Mouse (Mus musculus): ENCODE measurements at regions not wholly inside any gene's neighbourhood (a gene's known extent, or its start where the extent isn't known, plus 50 kb on each side); places are given as distances from the start of the nearest gene placed in this dataset.

GRCm38 (mm10) chr11:109088488-109089252 lies 55.5 kb downstream of the E030025P04Rik start:
- DNase-seq (ENCODE audit: low read depth, low spot score) = no peak

- no peak for DNase-seq (ENCODE audit: low read depth, low spot score)
Measured at GRCm38 (mm10) chr11:109081957-109082356, 62.2 kb downstream of the E030025P04Rik start.

- DNase-seq (ENCODE audit: low read depth, low spot score) = no peak
Measured at GRCm38 (mm10) chr11:109081454-109081853, 62.7 kb downstream of the E030025P04Rik start.

- DNase-seq (ENCODE audit: low read depth, low spot score) = no peak
Measured at GRCm38 (mm10) chr11:109080847-109081415, 63.2 kb downstream of the E030025P04Rik start.

- no peak for DNase-seq (ENCODE audit: low read depth, low spot score)
Measured at GRCm38 (mm10) chr11:109079466-109079865, 64.7 kb downstream of the E030025P04Rik start.

GRCm38 (mm10) chr11:109076587-109077417 lies 67.4 kb downstream of the E030025P04Rik start:
- no peak for DNase-seq (ENCODE audit: low read depth, low spot score)

- DNase-seq (ENCODE audit: low read depth, low spot score) = no peak
Measured at GRCm38 (mm10) chr11:109071340-109071739, 72.8 kb downstream of the E030025P04Rik start.

- no peak for DNase-seq (ENCODE audit: low read depth, low spot score)
Measured at GRCm38 (mm10) chr11:109070412-109070811, 73.8 kb downstream of the E030025P04Rik start.

- no peak for DNase-seq (ENCODE audit: low read depth, low spot score)
Measured at GRCm38 (mm10) chr11:109069326-109069709, 74.9 kb downstream of the E030025P04Rik start.

- DNase-seq (ENCODE audit: low read depth, low spot score) = peak; percentile 9
Measured at GRCm38 (mm10) chr11:109068371-109069325, 75.5 kb downstream of the E030025P04Rik start.

GRCm38 (mm10) chr11:109067733-109068132 lies 76.4 kb downstream of the E030025P04Rik start:
- DNase-seq (ENCODE audit: low read depth, low spot score) = no peak

GRCm38 (mm10) chr11:109061971-109062370 lies 82.2 kb downstream of the E030025P04Rik start:
- DNase-seq (ENCODE audit: low read depth, low spot score) = no peak

GRCm38 (mm10) chr11:109060527-109060908 lies 83.7 kb downstream of the E030025P04Rik start:
- DNase-seq (ENCODE audit: low read depth, low spot score) = no peak

- no peak for DNase-seq (ENCODE audit: low read depth, low spot score)
Measured at GRCm38 (mm10) chr11:109059863-109060526, 84.2 kb downstream of the E030025P04Rik start.

GRCm38 (mm10) chr11:109058021-109058420 lies 86.1 kb downstream of the E030025P04Rik start:
- DNase-seq (ENCODE audit: low read depth, low spot score) = no peak

GRCm38 (mm10) chr11:109048257-109049101 lies 95.7 kb downstream of the E030025P04Rik start:
- no peak for DNase-seq (ENCODE audit: low read depth, low spot score)

GRCm38 (mm10) chr11:109047483-109048110 lies 96.6 kb downstream of the E030025P04Rik start:
- DNase-seq (ENCODE audit: low read depth, low spot score) = no peak

GRCm38 (mm10) chr11:109046446-109046845 lies 97.7 kb downstream of the E030025P04Rik start:
- no peak for DNase-seq (ENCODE audit: low read depth, low spot score)

- DNase-seq (ENCODE audit: low read depth, low spot score) = no peak
Measured at GRCm38 (mm10) chr11:109040519-109040916, 103.7 kb downstream of the E030025P04Rik start.
